Mouse (Mus musculus) MEL (cell line): ENCODE measurements at regions not wholly inside any gene's neighbourhood (a gene's known extent, or its start where the extent isn't known, plus 50 kb on each side); places are given as distances from the start of the nearest gene placed in this dataset.

Experiments used
- DNase-seq: peaks from one replicate; pipeline ENCODE4 v3.0.0; 2011; ENCODE audit warnings: low read depth, low spot score
- H3K27ac ChIP-seq: 2 replicates; pipeline ENCODE4 v1.5.1; 2012; ENCODE audit warnings: low read depth, mild to moderate bottlenecking, control low read depth, low read length, moderate library complexity; ENCODE audit not compliant: control insufficient read depth
- H3K27me3 ChIP-seq, 2 experiments: fragments of 150-350 bp in 1 of 2; sonication (generic) in 1 of 2; 2 replicates each; pipeline ENCODE4 v1.6.1; 2012; ENCODE audit warnings: low read length in 2 of 2, mild to moderate bottlenecking in 2 of 2, improper control_type of control experiment in 1 of 2, moderate library complexity in 1 of 2; ENCODE audit not compliant: insufficient read depth in 2 of 2, control insufficient read depth in 1 of 2
- H3K36me3 ChIP-seq, 2 experiments: 2 replicates each; pipeline ENCODE4 v1.6.1; 2012 to 2014; ENCODE audit warnings: low read length in 2 of 2, improper control_type of control experiment in 1 of 2, inconsistent platforms in 1 of 2, mild to moderate bottlenecking in 1 of 2; ENCODE audit not compliant: insufficient read depth in 2 of 2, control insufficient read depth in 1 of 2
- H3K4me1 ChIP-seq, 2 experiments: fragments of 150-350 bp in 1 of 2; sonication (generic) in 1 of 2; 2 replicates each; pipeline ENCODE4 v1.6.1; 2012; ENCODE audit warnings: low read length in 2 of 2, improper control_type of control experiment in 1 of 2, mild to moderate bottlenecking in 1 of 2; ENCODE audit not compliant: insufficient read depth in 2 of 2, control insufficient read depth in 1 of 2
- H3K4me3 ChIP-seq, 2 experiments: fragments of 150-350 bp in 1 of 2; sonication (generic) in 1 of 2; 2 replicates each; pipeline ENCODE4 v1.5.1; 2012; ENCODE audit warnings: low read depth in 2 of 2, low read length in 2 of 2, mild to moderate bottlenecking in 2 of 2, moderate library complexity in 2 of 2, control low read depth in 1 of 2, improper control_type of control experiment in 1 of 2; ENCODE audit not compliant: control insufficient read depth in 1 of 2, insufficient read depth in 1 of 2
- H3K79me2 ChIP-seq: 2 replicates; pipeline ENCODE4 v1.6.1; 2012; ENCODE audit warnings: mild to moderate bottlenecking, low read length, moderate library complexity; ENCODE audit not compliant: control insufficient read depth, poor library complexity, insufficient read depth
- H3K9ac ChIP-seq: 2 replicates; pipeline ENCODE4 v1.6.1; 2012; ENCODE audit warnings: low read depth, mild to moderate bottlenecking, control low read depth, low read length, moderate library complexity; ENCODE audit not compliant: control insufficient read depth, poor library complexity, severe bottlenecking
- H3K9me3 ChIP-seq: fragments of 150-350 bp; sonication (generic); replicated peaks from 2 replicates; pipeline ENCODE4 v1.6.1; 2012; ENCODE audit warnings: mild to moderate bottlenecking, low read length, improper control_type of control experiment, moderate library complexity; ENCODE audit not compliant: insufficient read depth
- BHLHE40 ChIP-seq: IDR thresholded peaks from 2 replicates; pipeline ENCODE4 v1.6.1; 2012; ENCODE audit warnings: low read depth, mild to moderate bottlenecking, inconsistent platforms, low read length, improper control_type of control experiment, borderline replicate concordance
- CHD1 ChIP-seq: IDR thresholded peaks from 2 replicates; pipeline ENCODE4 v1.6.1; 2012; ENCODE audit warnings: low read depth, mild to moderate bottlenecking, inconsistent platforms, low read length, improper control_type of control experiment
- CHD2 ChIP-seq: IDR thresholded peaks from 2 replicates; pipeline ENCODE4 v1.6.1; 2011; ENCODE audit warnings: low read length, improper control_type of control experiment
- E2F4 ChIP-seq: IDR thresholded peaks from 2 replicates; pipeline ENCODE4 v1.6.1; 2011; ENCODE audit warnings: low read depth, low read length, improper control_type of control experiment, borderline replicate concordance
- EP300 ChIP-seq, 2 experiments: IDR thresholded peaks; 2 replicates each; pipeline ENCODE4 v1.6.1; 2011; ENCODE audit warnings: improper control_type of control experiment in 2 of 2, low read length in 2 of 2, low read depth in 1 of 2, mild to moderate bottlenecking in 1 of 2
- GABPA ChIP-seq: IDR thresholded peaks from 2 replicates; pipeline ENCODE4 v1.6.1; 2012; ENCODE audit warnings: low read depth, mild to moderate bottlenecking, inconsistent platforms, low read length, improper control_type of control experiment, moderate library complexity
- JUND ChIP-seq: IDR thresholded peaks from 2 replicates; pipeline ENCODE4 v1.6.1; 2011; ENCODE audit warnings: low read depth, mild to moderate bottlenecking, improper control_type of control experiment, low read length
- MAFK ChIP-seq: IDR thresholded peaks from 2 replicates; pipeline ENCODE4 v1.6.1; 2011; ENCODE audit warnings: low read depth, mild to moderate bottlenecking, low read length, improper control_type of control experiment, borderline replicate concordance
- MAZ ChIP-seq: IDR thresholded peaks from 2 replicates; pipeline ENCODE4 v1.6.1; 2012; ENCODE audit warnings: low read depth, mild to moderate bottlenecking, inconsistent platforms, low read length, improper control_type of control experiment
- MXI1 ChIP-seq: IDR thresholded peaks from 2 replicates; pipeline ENCODE4 v1.6.1; 2011; ENCODE audit warnings: mild to moderate bottlenecking, low read depth, low read length, improper control_type of control experiment
- NELFE ChIP-seq: IDR thresholded peaks from 2 replicates; pipeline ENCODE4 v1.6.1; 2011; ENCODE audit warnings: low read depth, low read length, improper control_type of control experiment
- RCOR1 ChIP-seq: IDR thresholded peaks from 2 replicates; pipeline ENCODE4 v1.6.1; 2012; ENCODE audit warnings: low read depth, mild to moderate bottlenecking, inconsistent platforms, low read length, improper control_type of control experiment
- TCF12 ChIP-seq: IDR thresholded peaks from 2 replicates; pipeline ENCODE4 v1.6.1; 2014; ENCODE audit warnings: low read depth, mild to moderate bottlenecking, inconsistent platforms, low read length, improper control_type of control experiment, moderate library complexity
- UBTF ChIP-seq: IDR thresholded peaks from 2 replicates; pipeline ENCODE4 v1.6.1; 2012; ENCODE audit warnings: low read depth, mild to moderate bottlenecking, inconsistent platforms, low read length, improper control_type of control experiment, moderate library complexity, borderline replicate concordance; ENCODE audit not compliant: insufficient read depth
- ZNF384 ChIP-seq: IDR thresholded peaks from 2 replicates; pipeline ENCODE4 v1.6.1; 2012; ENCODE audit warnings: low read depth, mild to moderate bottlenecking, inconsistent platforms, low read length, improper control_type of control experiment

DNA sequence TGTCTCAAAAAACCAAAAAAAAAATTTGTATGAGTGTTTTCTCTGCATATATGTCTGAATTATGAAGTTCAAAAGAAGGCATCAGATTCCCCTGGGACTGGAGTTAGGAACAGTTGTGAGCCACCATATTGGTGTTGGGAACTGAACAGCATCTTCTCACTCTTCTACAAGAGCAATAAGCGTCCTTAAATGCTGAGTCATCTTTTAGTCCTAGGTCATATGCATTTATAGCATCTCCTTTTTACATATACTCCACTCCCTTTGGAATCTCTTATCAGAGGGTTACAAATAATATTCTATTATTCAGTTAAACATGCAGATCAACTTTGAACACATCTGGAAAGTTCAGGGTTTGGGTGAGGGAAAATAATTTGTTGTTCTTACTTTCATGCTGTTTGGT lies 145.8 kb upstream of the F13a1 start:
- no peaks in the 10 kb centered on the region for H3K79me2 ChIP-seq
- no peak overlapping the region for H3K4me3 ChIP-seq
- H3K36me3 ChIP-seq = no peaks in the 10 kb centered on the region
- TF ChIP-seq CHD2 (no peak), BHLHE40 (no peak), TCF12 (no peak), JUND (no peak), ZNF384 (no peak), CHD1 (no peak)
- no peaks in the 10 kb centered on the region for H3K4me1 ChIP-seq
- DNase-seq = no peak
- no peaks in the 10 kb centered on the region for H3K27me3 ChIP-seq
- H3K27ac ChIP-seq = no peak overlapping the region
- no peaks in the 10 kb centered on the region for H3K9me3 ChIP-seq
- no peak overlapping the region for H3K9ac ChIP-seq

DNA sequence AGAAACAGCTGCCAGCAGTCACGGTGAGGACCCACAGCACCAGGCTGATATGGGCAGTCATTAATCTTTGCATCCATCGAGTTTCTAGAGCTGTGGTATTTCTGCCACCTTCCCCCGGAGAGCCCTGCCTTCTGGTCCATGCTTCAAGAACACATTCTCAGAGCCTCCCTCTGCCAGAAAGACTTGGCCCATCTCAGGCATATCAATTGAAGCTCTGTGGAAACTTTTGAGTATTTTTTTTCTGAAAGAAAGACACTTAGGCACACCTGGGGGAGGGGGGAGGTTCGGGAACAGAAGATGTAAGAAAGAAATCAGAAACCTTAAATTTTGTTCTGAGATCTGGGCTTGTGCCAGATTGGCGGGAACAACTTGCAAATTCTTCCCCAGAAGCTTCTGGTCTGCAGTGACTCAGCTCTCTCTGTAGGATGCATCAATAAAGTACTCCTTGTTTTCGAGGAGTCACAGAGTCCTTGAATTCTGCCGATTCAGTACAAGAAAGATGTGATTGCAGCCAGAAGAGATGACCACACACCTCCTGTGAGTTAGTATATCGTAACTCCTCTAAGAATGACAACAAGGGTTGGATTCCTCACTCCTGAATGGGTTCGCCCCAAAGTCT lies 131.2 kb upstream of the F13a1 start:
- Histone ChIP-seq H3K4me1 (no peaks in the 10 kb centered on the region), H3K9me3 (no peaks in the 10 kb centered on the region), H3K27ac (no peak overlapping the region), H3K79me2 (no peaks in the 10 kb centered on the region), H3K9ac (no peak overlapping the region), H3K27me3 (no peaks in the 10 kb centered on the region), H3K36me3 (no peaks in the 10 kb centered on the region), H3K4me3 (no peak overlapping the region)
- TF ChIP-seq NELFE = no peak
- TF ChIP-seq MAFK = no peak
- no peak for TF ChIP-seq MXI1
- no peak for TF ChIP-seq ZNF384
- no peak for TF ChIP-seq EP300 (IDR thresholded peaks at IDR 0.05; ENCODE audit: low read depth in 1 of 2, low read length in 2 of 2)
- TF ChIP-seq E2F4 = no peak
- no peak for DNase-seq

DNA sequence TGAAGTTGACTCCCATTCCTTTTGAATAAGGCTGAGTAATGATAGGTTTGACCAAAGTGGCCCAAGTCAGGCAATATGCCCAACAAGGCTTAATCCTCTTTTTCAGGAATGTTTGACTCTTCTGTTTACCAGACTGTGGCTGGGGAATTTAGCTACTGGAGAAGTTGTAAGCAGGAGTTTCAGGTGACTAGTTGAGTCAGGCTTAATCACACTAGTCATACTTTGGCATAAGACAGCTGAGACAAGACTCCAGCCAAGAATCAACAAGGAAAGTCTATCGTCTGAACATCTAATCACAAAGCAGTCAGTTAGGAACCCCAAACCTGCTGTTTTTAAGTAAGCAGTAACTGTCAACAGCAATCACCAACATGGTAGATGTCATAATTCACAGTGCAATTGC lies 126.5 kb upstream of the F13a1 start:
- Histone ChIP-seq H3K9me3 (no peaks in the 10 kb centered on the region), H3K9ac (no peak overlapping the region), H3K79me2 (no peaks in the 10 kb centered on the region), H3K4me3 (no peak overlapping the region), H3K4me1 (no peaks in the 10 kb centered on the region), H3K27ac (no peak overlapping the region), H3K36me3 (no peaks in the 10 kb centered on the region), H3K27me3 (no peaks in the 10 kb centered on the region)
- DNase-seq = no peak
- TF ChIP-seq CHD2 (no peak), E2F4 (no peak), MAFK (no peak), RCOR1 (no peak), MAZ (no peak), UBTF (no peak), GABPA (no peak), JUND (no peak)
